Mouse (Mus musculus) lung, embryonic 16.5 days (tissue): ENCODE measurements around the gene Ctsz. TPM values are rescaled to one million over a fixed set of nuclear protein-coding genes. Genes with fewer than 3 reads are reported as not detected.

Experiments
- ATAC-seq: fragments of 200-750 bp; cut with Nextera tagmentation; 2 replicates; pipeline ENCODE4 v1.8.0; 2017; ENCODE audit warnings: low read depth, mild to moderate bottlenecking, moderate library complexity
- H3K27ac ChIP-seq: fragments of 300-500 bp; sonication (generic); 2 replicates; pipeline ENCODE4 v1.5.1; 2014; ENCODE audit warnings: mild to moderate bottlenecking, control low read depth, low read length
- H3K27me3 ChIP-seq: fragments of 300-500 bp; sonication (generic); 2 replicates; pipeline ENCODE4 v1.6.1; 2014; ENCODE audit warnings: low read depth, low read length, mixed read lengths; ENCODE audit not compliant: control insufficient read depth, insufficient read depth
- H3K36me3 ChIP-seq: fragments of 300-500 bp; sonication (generic); 2 replicates; pipeline ENCODE4 v1.6.1; 2014; ENCODE audit warnings: low read length; ENCODE audit not compliant: control insufficient read depth, insufficient read depth
- H3K4me1 ChIP-seq: fragments of 300-500 bp; sonication (generic); replicated peaks from 2 replicates; pipeline ENCODE4 v1.6.1; 2014; ENCODE audit warnings: low read length, mixed read lengths; ENCODE audit not compliant: control insufficient read depth, insufficient read depth
- H3K4me2 ChIP-seq: fragments of 300-500 bp; sonication (generic); 2 replicates; pipeline ENCODE4 v1.6.1; 2014; ENCODE audit warnings: low read depth, low read length, control low read depth
- H3K4me3 ChIP-seq: fragments of 300-500 bp; sonication (generic); 2 replicates; pipeline ENCODE4 v1.5.1; 2014; ENCODE audit warnings: mild to moderate bottlenecking, low read length, control low read depth
- H3K9ac ChIP-seq: fragments of 300-500 bp; sonication (generic); 2 replicates; pipeline ENCODE4 v1.6.1; 2014; ENCODE audit warnings: low read length, control low read depth
- H3K9me3 ChIP-seq: fragments of 300-500 bp; sonication (generic); 2 replicates; pipeline ENCODE4 v1.6.1; 2016; ENCODE audit warnings: low read length; ENCODE audit not compliant: control insufficient read depth
- WGBS: fragments of 180-500 bp; shearing (Covaris S2); extraction: QIAGEN DNeasy Blood & Tissue Kit; methylation state at CpG from one replicate; pipeline ENCODE4 v1.1.7; 2014; 5-methylcytosine and 5-hydroxymethylcytosine counted together
- polyA plus RNA-seq: library from polyadenylated mRNA; unstranded; fragments of >200 nt; fragmentation: Nextera tagmentation; extraction: Ambion mirVana; gene quantifications from 2 replicates; pipeline ENCODE4 v1.2.1, GENCODE M21; 2015

Ctsz gene
- polyA plus RNA-seq, 1 experiment from 2014 or later = 228 TPM

GRCm38 (mm10) chr2:174415731-174416310, 23.0 kb downstream of the Ctsz start, which contains the start of gene Nelfcd:
Gene Nelfcd (plus strand): TSS chr2:174415804.
- peak within 1 kb of the TSS; percentile 47 for H3K27ac ChIP-seq

GRCm38 (mm10) chr2:174415001-174415730, 23.7 kb downstream of the Ctsz start:
- peak overlapping the region; percentile 79 for H3K4me2 ChIP-seq
- H3K9ac ChIP-seq = no peak overlapping the region
- no peak; the same call in 1 of the 2 replicates for ATAC-seq
- 39% methylated on average over 16 of the region's 18 CpGs for WGBS
- no peaks in the 10 kb centered on the region for H3K9me3 ChIP-seq
- no peaks in the 10 kb centered on the region for H3K27me3 ChIP-seq
- peak overlapping the region; percentile 97 for H3K4me3 ChIP-seq
- no peak overlapping the region for H3K27ac ChIP-seq
- H3K36me3 ChIP-seq = 0 out of 2 replicates have a peak, but pooled peaks cover 2% of the 10 kb centered on the region
- H3K4me1 ChIP-seq = peaks cover 13% of the 10 kb centered on the region

More at GRCm38 (mm10) chr2:174415731-174416310, 23.0 kb downstream of the Ctsz start, which contains the start of gene Nelfcd:
- peaks cover 13% of the 10 kb centered on the region for H3K4me1 ChIP-seq
- H3K9me3 ChIP-seq = no peaks in the 10 kb centered on the region
- H3K4me3 ChIP-seq = peak within 1 kb of the TSS; percentile 97
- peaks cover 2% of the 10 kb centered on the region; the same call in 1 of the 2 replicates for H3K36me3 ChIP-seq
- peak; percentile 97 for ATAC-seq
- H3K27me3 ChIP-seq = no peaks in the 10 kb centered on the region
- whole genome bisulfite sequencing = under 1% methylated on average over 40 of the region's 40 CpGs
- H3K4me2 ChIP-seq = peak within 1 kb of the TSS; percentile 79
- H3K9ac ChIP-seq = peak within 1 kb of the TSS; percentile 96

- no peak for ATAC-seq
Observed at GRCm38 (mm10) chr2:174413127-174413526, 25.7 kb downstream of the Ctsz start.

GRCm38 (mm10) chr2:174410222-174410621, 28.6 kb downstream of the Ctsz start:
- no peak for ATAC-seq
- 29% methylated on average over 2 of the region's 2 CpGs for WGBS

More at GRCm38 (mm10) chr2:174413127-174413526, 25.7 kb downstream of the Ctsz start:
- Histone ChIP-seq H3K9ac (no peak overlapping the region), H3K9me3 (no peaks in the 10 kb centered on the region), H3K4me1 (peaks cover 8% of the 10 kb centered on the region), H3K4me3 (no peak overlapping the region), H3K36me3 (no peaks in the 10 kb centered on the region), H3K4me2 (no peak overlapping the region), H3K27ac (no peak overlapping the region), H3K27me3 (no peaks in the 10 kb centered on the region)
- WGBS = 72% methylated on average over 7 of the region's 7 CpGs

GRCm38 (mm10) chr2:174400396-174400795, 38.4 kb downstream of the Ctsz start:
- H3K27ac ChIP-seq = no peak overlapping the region
- no peaks in the 10 kb centered on the region for H3K27me3 ChIP-seq
- H3K9ac ChIP-seq = no peak overlapping the region
- no peaks in the 10 kb centered on the region for H3K36me3 ChIP-seq
- WGBS = 73% methylated on average over 4 of the region's 4 CpGs
- H3K4me3 ChIP-seq = no peak overlapping the region
- H3K4me2 ChIP-seq = no peak overlapping the region
- H3K9me3 ChIP-seq = no peaks in the 10 kb centered on the region
- no peak for ATAC-seq
- H3K4me1 ChIP-seq = no peaks in the 10 kb centered on the region

More at GRCm38 (mm10) chr2:174410222-174410621, 28.6 kb downstream of the Ctsz start:
- Histone ChIP-seq H3K9me3 (no peaks in the 10 kb centered on the region), H3K4me2 (no peak overlapping the region), H3K27me3 (no peaks in the 10 kb centered on the region), H3K4me3 (no peak overlapping the region), H3K36me3 (no peaks in the 10 kb centered on the region), H3K27ac (no peak overlapping the region), H3K9ac (no peak overlapping the region), H3K4me1 (no peaks in the 10 kb centered on the region)

GRCm38 (mm10) chr2:174397881-174398280, 41.0 kb downstream of the Ctsz start:
- WGBS = 85% methylated on average over 6 of the region's 6 CpGs
- ATAC-seq = no peak
- no peaks in the 10 kb centered on the region for H3K4me1 ChIP-seq

GRCm38 (mm10) chr2:174397065-174397464, 41.8 kb downstream of the Ctsz start:
- WGBS = 88% methylated on average over 1 of the region's 1 CpGs
- no peak for ATAC-seq
- no peak overlapping the region for H3K4me2 ChIP-seq
- H3K27ac ChIP-seq = no peak overlapping the region
- H3K27me3 ChIP-seq = no peaks in the 10 kb centered on the region
- no peak overlapping the region for H3K9ac ChIP-seq
- no peaks in the 10 kb centered on the region for H3K4me1 ChIP-seq
- no peak overlapping the region for H3K4me3 ChIP-seq
- no peaks in the 10 kb centered on the region for H3K36me3 ChIP-seq
- no peaks in the 10 kb centered on the region for H3K9me3 ChIP-seq

More at GRCm38 (mm10) chr2:174397881-174398280, 41.0 kb downstream of the Ctsz start:
- Histone ChIP-seq H3K9ac (no peak overlapping the region), H3K27me3 (no peaks in the 10 kb centered on the region), H3K9me3 (no peaks in the 10 kb centered on the region), H3K36me3 (no peaks in the 10 kb centered on the region), H3K4me2 (no peak overlapping the region), H3K27ac (no peak overlapping the region), H3K4me3 (no peak overlapping the region)

GRCm38 (mm10) chr2:174396643-174397042, 42.2 kb downstream of the Ctsz start:
- Histone ChIP-seq H3K36me3 (no peaks in the 10 kb centered on the region), H3K4me1 (no peaks in the 10 kb centered on the region), H3K9ac (no peak overlapping the region), H3K9me3 (no peaks in the 10 kb centered on the region), H3K4me3 (no peak overlapping the region), H3K27me3 (no peaks in the 10 kb centered on the region), H3K4me2 (no peak overlapping the region), H3K27ac (no peak overlapping the region)
- no peak for ATAC-seq
- 78% methylated on average over 10 of the region's 10 CpGs for WGBS

- peaks cover 3% of the 10 kb centered on the region; the same call in 1 of the 2 replicates for H3K9me3 ChIP-seq
- no peak for ATAC-seq
- 72% methylated on average over 5 of the region's 5 CpGs for whole genome bisulfite sequencing
- no peaks in the 10 kb centered on the region for H3K27me3 ChIP-seq
- no peak overlapping the region for H3K4me2 ChIP-seq
- no peak overlapping the region for H3K27ac ChIP-seq
- no peak overlapping the region for H3K9ac ChIP-seq
- H3K36me3 ChIP-seq = no peaks in the 10 kb centered on the region
- no peak overlapping the region for H3K4me3 ChIP-seq
- H3K4me1 ChIP-seq = no peaks in the 10 kb centered on the region
Observed at GRCm38 (mm10) chr2:174393383-174393782, 45.5 kb downstream of the Ctsz start.
